Mouse (Mus musculus) ES-Bruce4 (cell line): ENCODE data around the gene Rab31.

ENCODE experiments used
- CTCF ChIP-seq: IDR thresholded peaks from one replicate; pipeline ENCODE4 v1.8.1; 2011; ENCODE audit warnings: low read depth, low read length
- EP300 ChIP-seq: IDR thresholded peaks from 2 replicates; pipeline ENCODE4 v1.6.1; 2011; ENCODE audit warnings: low read depth, low read length; ENCODE audit not compliant: insufficient read depth
- POLR2A ChIP-seq: IDR thresholded peaks from one replicate; pipeline ENCODE4 v1.8.1; 2011; ENCODE audit warnings: low read length; ENCODE audit not compliant: insufficient read depth

DNA sequence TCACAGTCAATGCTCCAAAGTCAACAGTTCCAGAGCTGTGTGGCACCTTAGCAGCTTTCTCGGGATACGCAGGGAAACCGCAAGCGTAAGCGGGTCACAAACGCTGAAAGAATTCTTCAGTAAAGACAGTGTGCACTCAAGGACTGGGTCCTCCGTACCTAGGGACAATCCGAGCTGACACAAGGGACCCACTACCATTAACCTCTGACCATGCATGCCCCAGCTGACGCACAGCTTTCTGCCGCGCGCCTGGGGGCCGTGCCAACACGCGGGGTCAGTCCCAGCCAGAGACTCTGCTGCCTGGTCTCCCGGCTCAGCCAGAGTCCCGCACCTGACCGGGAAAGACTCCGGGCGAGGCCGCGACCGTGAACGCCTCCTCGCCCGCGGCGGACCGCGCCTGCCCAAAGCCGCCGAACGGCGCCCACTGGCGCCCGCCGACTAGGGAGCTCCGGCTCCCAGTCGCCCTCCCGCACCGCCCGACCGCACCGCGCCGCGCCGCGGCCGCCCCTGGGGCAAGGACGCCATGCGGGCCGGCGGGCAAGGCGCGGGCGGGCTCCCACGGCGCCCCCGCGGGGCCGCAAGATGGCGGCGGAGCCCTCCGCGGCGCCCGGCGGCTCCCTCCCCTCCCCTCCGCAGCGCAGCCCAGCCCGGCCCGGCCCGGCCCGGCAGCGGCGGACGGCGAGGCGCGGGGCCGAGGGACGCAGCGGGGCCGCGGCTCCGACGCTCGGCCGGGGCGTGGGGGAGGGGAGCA, 160.0 kb downstream of the Rab31 start:
- TF ChIP-seq CTCF (no peak), POLR2A (no peak), EP300 (no peak)
